Comparison of ENCODE assay signal across 7 mouse cellular contexts in the genomic region with DNA sequence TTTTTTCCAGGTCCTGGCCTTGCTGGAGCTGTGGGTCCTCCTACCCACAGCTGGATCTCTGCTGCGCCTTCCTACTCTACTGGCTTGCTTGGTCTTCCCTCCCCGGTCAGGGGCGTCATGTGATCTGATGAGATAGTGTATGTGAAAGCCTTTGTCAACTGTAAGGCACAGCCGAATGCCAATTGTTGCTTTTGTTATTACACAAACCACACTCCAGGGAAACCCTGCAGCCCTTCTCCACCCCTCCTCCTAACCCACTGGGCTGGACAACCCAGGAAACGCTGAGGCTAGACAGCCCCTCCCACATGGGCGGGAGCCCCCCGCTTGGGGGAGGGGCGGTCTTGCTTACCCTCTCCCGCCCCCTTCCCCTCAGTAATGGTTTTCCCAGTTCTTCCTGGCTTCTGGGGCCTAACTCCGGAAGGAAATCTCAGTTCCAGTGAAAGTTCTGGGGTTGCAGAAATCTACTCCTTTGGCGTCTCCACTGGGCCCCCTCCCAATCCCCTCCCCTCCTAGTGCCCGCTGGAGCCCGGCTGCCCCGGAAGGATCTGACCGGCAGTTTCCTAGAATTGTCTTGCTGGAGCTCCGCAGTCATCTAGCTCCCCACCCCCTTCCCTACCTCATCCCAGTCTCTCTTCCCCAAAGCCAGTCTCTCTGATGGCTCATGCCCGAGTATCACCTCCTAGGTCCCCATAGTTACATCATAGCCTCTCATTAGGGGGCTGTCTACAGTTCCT. TPM values are rescaled to one million over a fixed set of nuclear protein-coding genes. Genes with fewer than 3 reads are reported as not detected.
DNase-seq lines count a peak whose midpoint lies in the region; ATAC-seq lines count a peak whose summit lies in the region.

No protein-coding gene starts in this region.

- peak overlapping the region; percentile 35 for H3K4me2 ChIP-seq in intestine, embryonic 14.5 days (ENCODE audit: low read length)

- H3K27me3 ChIP-seq in intestine, embryonic 14.5 days (replicated peaks; ENCODE audit: control insufficient read depth, insufficient read depth, low read length) = no peaks in the 10 kb centered on the region
- no peaks in the 10 kb centered on the region for H3K27me3 ChIP-seq in megakaryocyte, embryonic 14.5 days (replicated peaks)

- H3K9ac ChIP-seq in intestine, embryonic 14.5 days (ENCODE audit: low read length) = peak overlapping the region; percentile 38

- H3K4me3 ChIP-seq in intestine, embryonic 14.5 days (ENCODE audit: low read depth, low read length) = peak overlapping the region; percentile 22
- peak overlapping the region; percentile 88 for H3K4me3 ChIP-seq in megakaryocyte, embryonic 14.5 days (replicated peaks)

- no peaks in the 10 kb centered on the region for H3K9me3 ChIP-seq in intestine, embryonic 14.5 days (ENCODE audit: control insufficient read depth, low read length)
- no peaks in the 10 kb centered on the region; the same call in 1 of the 2 replicates for H3K9me3 ChIP-seq in megakaryocyte, embryonic 14.5 days

- under 1% methylated on average over 17 of the region's 17 CpGs for WGBS in intestine, embryonic 14.5 days

- H3K27ac ChIP-seq in intestine, embryonic 14.5 days (ENCODE audit: low read depth) = peak overlapping the region; percentile 96

- DNase-seq in adrenal gland, adult 2 months = peak; percentile 93
- peak; percentile 97 for DNase-seq in embryo, embryonic 10.5 days (ENCODE audit: low spot score)
- DNase-seq in gastrocnemius, postnatal 4 days (ENCODE audit: low spot score in 2 of 2) = peak; percentile 88 to 92
- peak; percentile 88 for DNase-seq in intestine, embryonic 14.5 days (ENCODE audit: low spot score)
- peak; percentile 72 to 92 for DNase-seq in left cerebral cortex, postnatal 10 days (ENCODE audit: extremely low spot score in 1 of 2, low spot score in 2 of 2)
- peak; percentile 30 to 54 for DNase-seq in right cerebral cortex, postnatal 36 days (ENCODE audit: low spot score in 2 of 2)

- H3K36me3 ChIP-seq in intestine, embryonic 14.5 days (ENCODE audit: control insufficient read depth, insufficient read depth, low read length) = no peaks in the 10 kb centered on the region
- no peaks in the 10 kb centered on the region for H3K36me3 ChIP-seq in megakaryocyte, embryonic 14.5 days (replicated peaks; ENCODE audit: low read length)

- H3K4me1 ChIP-seq in intestine, embryonic 14.5 days (replicated peaks; ENCODE audit: control insufficient read depth, insufficient read depth, low read length) = peaks cover 15% of the 10 kb centered on the region
- H3K4me1 ChIP-seq in megakaryocyte, embryonic 14.5 days = peaks cover 48% of the 10 kb centered on the region

- ATAC-seq in intestine, embryonic 14.5 days (replicated peaks; ENCODE audit: low FRiP score, low TSS enrichment, low read depth) = peak; percentile 92

- intact Hi-C loops in left cerebral cortex, postnatal 10 days (cut with DNase I) = no loop called here

RNA-seq across cellular contexts. Expression of gene Ints3, which starts 13.1 kb away (rescaled TPM):
- 10 to 100 TPM; 81.0 to 90.6 TPM for total RNA-seq in adrenal gland, adult 2 months (2021)
- polyA plus RNA-seq in adrenal gland, adult 2 months (2012; rRNA removed) = 32.2 and 40.2 TPM in 2 replicates
- 10 to 100 TPM; 31.8 to 32.0 TPM for total RNA-seq in gastrocnemius, postnatal 4 days (2021)
- 31.2 and 31.7 TPM in 2 replicates for polyA plus RNA-seq in intestine, embryonic 14.5 days (2014; fragmentation: Nextera tagmentation; extraction: Ambion mirVana)
- total RNA-seq in left cerebral cortex, postnatal 10 days (2021) = 10 to 100 TPM; 57.0 to 62.0 TPM
- 15.5 and 21.9 TPM in 2 replicates for polyA plus RNA-seq in megakaryocyte, embryonic 14.5 days (2012; ENCODE audit: insufficient read depth, low replicate concordance)

RNA-seq across cellular contexts. Expression of gene Npr1, which starts 19.1 kb away (rescaled TPM):
- 100 to 1,000 TPM; 193 to 290 TPM for total RNA-seq in adrenal gland, adult 2 months (2021)
- 367 and 435 TPM in 2 replicates for polyA plus RNA-seq in adrenal gland, adult 2 months (2012; rRNA removed)
- 10 to 100 TPM; 25.9 to 26.4 TPM for total RNA-seq in gastrocnemius, postnatal 4 days (2021)
- polyA plus RNA-seq in intestine, embryonic 14.5 days (2014; fragmentation: Nextera tagmentation; extraction: Ambion mirVana) = 5.3 and 5.9 TPM in 2 replicates
- total RNA-seq in left cerebral cortex, postnatal 10 days (2021) = 1 to 10 TPM; 3.4 to 4.3 TPM
- polyA plus RNA-seq in megakaryocyte, embryonic 14.5 days (2012; ENCODE audit: insufficient read depth, low replicate concordance) = 2.6 TPM in 1 of 2 replicates, not detected in the other

RNA-seq across cellular contexts. Expression of gene Ilf2, which starts 29.4 kb away (rescaled TPM):
- total RNA-seq in adrenal gland, adult 2 months (2021) = 10 to 100 TPM; 52.3 to 54.4 TPM
- polyA plus RNA-seq in adrenal gland, adult 2 months (2012; rRNA removed) = 8.6 and 10.2 TPM in 2 replicates
- 10 to 100 TPM; 72.3 to 75.4 TPM for total RNA-seq in gastrocnemius, postnatal 4 days (2021)
- 188 and 207 TPM in 2 replicates for polyA plus RNA-seq in intestine, embryonic 14.5 days (2014; fragmentation: Nextera tagmentation; extraction: Ambion mirVana)
- 100 to 1,000 TPM; 111 to 115 TPM for total RNA-seq in left cerebral cortex, postnatal 10 days (2021)
- 10.5 TPM in 1 of 2 replicates, not detected in the other for polyA plus RNA-seq in megakaryocyte, embryonic 14.5 days (2012; ENCODE audit: insufficient read depth, low replicate concordance)

RNA-seq across cellular contexts. Expression of gene Snapin, which starts 44.3 kb away (rescaled TPM):
- total RNA-seq in adrenal gland, adult 2 months (2021) = 10 to 100 TPM; 72.1 to 73.8 TPM
- polyA plus RNA-seq in adrenal gland, adult 2 months (2012; rRNA removed) = 23.8 and 32.5 TPM in 2 replicates
- total RNA-seq in gastrocnemius, postnatal 4 days (2021) = 10 to 100 TPM; 71.3 to 74.7 TPM
- 67.5 and 80.6 TPM in 2 replicates for polyA plus RNA-seq in intestine, embryonic 14.5 days (2014; fragmentation: Nextera tagmentation; extraction: Ambion mirVana)
- total RNA-seq in left cerebral cortex, postnatal 10 days (2021) = 10 to 100 TPM; 46.7 to 47.9 TPM
- polyA plus RNA-seq in megakaryocyte, embryonic 14.5 days (2012; ENCODE audit: insufficient read depth, low replicate concordance) = 3.0 and 5.3 TPM in 2 replicates

RNA-seq across cellular contexts. Expression of gene Slc27a3, which starts 56.8 kb away (rescaled TPM):
- 100 to 1,000 TPM in 1 of 2 experiments, 10 to 100 TPM in 1; 66.9 to 196 TPM for total RNA-seq in adrenal gland, adult 2 months (2021)
- polyA plus RNA-seq in adrenal gland, adult 2 months (2012; rRNA removed) = 384 and 508 TPM in 2 replicates
- total RNA-seq in gastrocnemius, postnatal 4 days (2021) = 1 to 10 TPM; 7.2 to 7.4 TPM
- 10.2 and 11.0 TPM in 2 replicates for polyA plus RNA-seq in intestine, embryonic 14.5 days (2014; fragmentation: Nextera tagmentation; extraction: Ambion mirVana)
- total RNA-seq in left cerebral cortex, postnatal 10 days (2021) = 10 to 100 TPM; 11.5 to 12.1 TPM
- polyA plus RNA-seq in megakaryocyte, embryonic 14.5 days (2012; ENCODE audit: insufficient read depth, low replicate concordance) = 2.3 and 3.1 TPM in 2 replicates

Comparison
In these comparisons a context has a peak if more than half of its experiments do, and no peak if none do; other contexts are left out.
1. Peak in every context shown above with its lines: DNase-seq, ATAC-seq, H3K4me3 ChIP-seq and H3K27ac ChIP-seq.
2. DNase-seq: peak in every context shown above with its lines; median percentile 97 in embryo, embryonic 10.5 days; 93 in adrenal gland, adult 2 months; 90 in gastrocnemius, postnatal 4 days; 88 in intestine, embryonic 14.5 days; 82 in left cerebral cortex, postnatal 10 days; 42 in right cerebral cortex, postnatal 36 days.
3. RNA of gene Npr1, which starts 19.1 kb away (total RNA-seq): 193 to 290 TPM in adrenal gland, adult 2 months; 25.9 to 26.4 TPM in gastrocnemius, postnatal 4 days and 3.4 to 4.3 TPM in left cerebral cortex, postnatal 10 days; every median in the first group is over 4 times any median in the second.